In genomic region chr15:75116525-75116924, GRCm38 (mm10) we compare ENCODE assay signal across 20 mouse cellular contexts. TPM values are rescaled to one million over a fixed set of nuclear protein-coding genes. Genes with fewer than 3 reads are reported as not detected.
DNase-seq lines count a peak whose midpoint lies in the region; ATAC-seq and TF ChIP-seq lines count a peak whose summit lies in the region.
"Had no signal": no experiment of that assay in that cellular context is flagged by ENCODE, and none has a peak within 500 bp of the region (broad histone marks: within the 10 kb centered on the region; RNA-seq: fewer than 3 reads in every experiment).

No protein-coding gene starts in this region.

- no peak for ATAC-seq in liver, embryonic 12.5 days
- 0 out of 2 replicates have a peak, but pooled peaks have one; percentile 31 for ATAC-seq in common myeloid progenitor, adult 5-6 weeks (replicated peaks; ENCODE audit: low read depth, poor library complexity, severe bottlenecking)
- ATAC-seq: forebrain, embryonic 16.5 days; hindbrain, postnatal 0 days had no signal

- no peak for TF ChIP-seq POLR2A in liver, adult 2 months (IDR thresholded peaks at IDR 0.05; ENCODE audit: extremely low read depth, insufficient read depth, low read length)

- H3K27me3 ChIP-seq in liver, adult 2 months (ENCODE audit: control insufficient read depth, insufficient read depth, low read length), result no peaks in the 10 kb centered on the region
- no peaks in the 10 kb centered on the region for H3K27me3 ChIP-seq in liver, embryonic 12.5 days (replicated peaks)
- H3K27me3 ChIP-seq: embryonic facial prominence, embryonic 15.5 days; neural tube, embryonic 12.5 days had no signal

- WGBS in liver, adult 2 months, result 93% methylated on average over 2 of the region's 2 CpGs
- WGBS in liver, embryonic 12.5 days (ENCODE audit: insufficient replicate concordance), result 60% methylated on average over 2 of the region's 2 CpGs

- TF ChIP-seq CTCF in liver, adult 2 months (IDR thresholded peaks at IDR 0.05; ENCODE audit: low read depth, low read length), result no peak

- H3K27ac ChIP-seq in liver, adult 2 months (replicated peaks; ENCODE audit: insufficient read depth, low read depth, low read length), result no peak overlapping the region
- no peak overlapping the region for H3K27ac ChIP-seq in liver, embryonic 12.5 days
- H3K27ac ChIP-seq: embryonic facial prominence, embryonic 15.5 days; hindbrain, postnatal 0 days; limb, embryonic 10.5 days; neural tube, embryonic 12.5 days had no signal

- H3K79me2 ChIP-seq in liver, adult 2 months (ENCODE audit: control insufficient read depth, insufficient read depth, low read length), result no peaks in the 10 kb centered on the region

- DNase-seq in liver, adult 2 months (ENCODE audit: extremely low read depth, low read depth, low spot score), result peak; percentile 14
- peak; percentile 12 for DNase-seq in spleen, adult 12 weeks (ENCODE audit: low spot score)
- peak; percentile 63 to 73 for DNase-seq in thymus, postnatal 36 days
- no peak for DNase-seq in adipocyte (ENCODE audit: low spot score)
- no peak for DNase-seq in gastrocnemius, postnatal 25 days
- no peak for DNase-seq in right cerebral cortex, adult 18-20 months
- DNase-seq: adrenal gland, postnatal 10 days; gastrocnemius, postnatal 36 days; kidney, postnatal 14 days; lung, adult 18-20 months; retina, postnatal 1 day had no signal

- no peak overlapping the region for H3K9ac ChIP-seq in liver, adult 2 months (ENCODE audit: low read depth, low read length)
- no peak overlapping the region for H3K9ac ChIP-seq in liver, embryonic 12.5 days
- H3K9ac ChIP-seq: embryonic facial prominence, embryonic 15.5 days; neural tube, embryonic 12.5 days had no signal

- no peaks in the 10 kb centered on the region for H3K4me1 ChIP-seq in liver, adult 2 months (ENCODE audit: control insufficient read depth, insufficient read depth, low read length)
- no peaks in the 10 kb centered on the region for H3K4me1 ChIP-seq in liver, embryonic 12.5 days
- H3K4me1 ChIP-seq: embryonic facial prominence, embryonic 15.5 days; limb, embryonic 10.5 days; neural tube, embryonic 12.5 days had no signal

- H3K36me3 ChIP-seq in liver, adult 2 months (ENCODE audit: control insufficient read depth, insufficient read depth, low read length), result no peaks in the 10 kb centered on the region
- no peaks in the 10 kb centered on the region for H3K36me3 ChIP-seq in liver, embryonic 12.5 days
- H3K36me3 ChIP-seq: embryonic facial prominence, embryonic 15.5 days; limb, embryonic 10.5 days; neural tube, embryonic 12.5 days had no signal

- H3K9me3 ChIP-seq in liver, embryonic 12.5 days (replicated peaks), result no peaks in the 10 kb centered on the region
- H3K9me3 ChIP-seq: embryonic facial prominence, embryonic 15.5 days; limb, embryonic 10.5 days; neural tube, embryonic 12.5 days had no signal

- no peak overlapping the region for H3K4me2 ChIP-seq in liver, embryonic 12.5 days
- H3K4me2 ChIP-seq: embryonic facial prominence, embryonic 15.5 days; midbrain, embryonic 11.5 days; neural tube, embryonic 12.5 days had no signal

- H3K4me3 ChIP-seq in liver, adult 2 months (ENCODE audit: insufficient read depth, low read depth, low read length), result no peak overlapping the region
- no peak overlapping the region for H3K4me3 ChIP-seq in liver, embryonic 12.5 days
- H3K4me3 ChIP-seq: embryonic facial prominence, embryonic 15.5 days; limb, embryonic 10.5 days; neural tube, embryonic 12.5 days had no signal

RNA-seq across cellular contexts. Expression of gene Ly6c2, which starts 4.8 kb away (rescaled TPM):
- 1.2 and 2.2 TPM in 2 replicates for total RNA-seq in liver, adult 2 months (2014; rRNA removed)
- polyA plus RNA-seq in liver, adult 2 months (2012; rRNA removed), result 3.7 and 6.6 TPM in 2 replicates
- 1.7 and 2.4 TPM in 2 replicates for polyA plus RNA-seq in liver, embryonic 12.5 days (2016; fragmentation: Nextera tagmentation; extraction: Ambion mirVana)
- 54.9 and 81.7 TPM in 2 replicates for total RNA-seq in common myeloid progenitor, adult 5-6 weeks (2017)
- 1 to 10 TPM; 2.4 to 5.5 TPM for total RNA-seq in gastrocnemius, postnatal 25 days (2021)
- total RNA-seq: hindbrain, postnatal 0 days had no signal
- polyA plus RNA-seq: limb, embryonic 10.5 days; midbrain, embryonic 11.5 days; neural tube, embryonic 12.5 days had no signal

RNA-seq across cellular contexts. Expression of gene Ly6g, which starts 38.5 kb away (rescaled TPM):
- not detected in 2 replicates for total RNA-seq in liver, adult 2 months (2014; rRNA removed)
- polyA plus RNA-seq in liver, adult 2 months (2012; rRNA removed), result not detected in 2 replicates
- polyA plus RNA-seq in liver, embryonic 12.5 days (2016; fragmentation: Nextera tagmentation; extraction: Ambion mirVana), result 0.18 TPM in 1 of 2 replicates, not detected in the other
- total RNA-seq in common myeloid progenitor, adult 5-6 weeks (2017), result 2.0 TPM in 1 of 2 replicates, not detected in the other
- not detected for total RNA-seq in gastrocnemius, postnatal 25 days (2021)
- total RNA-seq: gastrocnemius, postnatal 36 days; hindbrain, postnatal 0 days; layer of hippocampus, postnatal 10 days had no signal
- polyA plus RNA-seq: embryonic facial prominence, embryonic 15.5 days; forebrain, embryonic 16.5 days; limb, embryonic 10.5 days; midbrain, embryonic 11.5 days; neural tube, embryonic 12.5 days had no signal

Comparison
In these comparisons a context has a peak if more than half of its experiments do, and no peak if none do; other contexts are left out.
1. DNase-seq: peak in liver, adult 2 months (single experiment), spleen, adult 12 weeks (single experiment) and thymus, postnatal 36 days (2 of 2); none in adipocyte (single experiment), gastrocnemius, postnatal 25 days (single experiment) and right cerebral cortex, adult 18-20 months (single experiment).